Mouse (Mus musculus) ES-E14 (cell line): Measurements from ENCODE around the gene ccdc198.

Experiments used
- MAFK ChIP-seq: IDR thresholded peaks from 2 replicates; pipeline ENCODE4 v1.6.1; 2014; ENCODE audit warnings: mild to moderate bottlenecking, low read depth, low read length, inconsistent platforms; ENCODE audit not compliant: insufficient read depth
- ZC3H11A ChIP-seq: IDR thresholded peaks from 2 replicates; pipeline ENCODE4 v1.6.1; 2012; ENCODE audit warnings: low read depth, mild to moderate bottlenecking, inconsistent platforms, low read length, borderline replicate concordance
- ZNF384 ChIP-seq: IDR thresholded peaks from 2 replicates; pipeline ENCODE4 v1.6.1; 2012; ENCODE audit warnings: low read depth, low read length, inconsistent platforms

- TF ChIP-seq ZNF384 (no peak), MAFK (no peak), ZC3H11A (no peak)
Measured at GRCm38 (mm10) chr14:49226986-49227385, 18.3 kb downstream of the ccdc198 start.
